Comparison of ENCODE assay signal across 22 mouse cellular contexts in the genomic region with DNA sequence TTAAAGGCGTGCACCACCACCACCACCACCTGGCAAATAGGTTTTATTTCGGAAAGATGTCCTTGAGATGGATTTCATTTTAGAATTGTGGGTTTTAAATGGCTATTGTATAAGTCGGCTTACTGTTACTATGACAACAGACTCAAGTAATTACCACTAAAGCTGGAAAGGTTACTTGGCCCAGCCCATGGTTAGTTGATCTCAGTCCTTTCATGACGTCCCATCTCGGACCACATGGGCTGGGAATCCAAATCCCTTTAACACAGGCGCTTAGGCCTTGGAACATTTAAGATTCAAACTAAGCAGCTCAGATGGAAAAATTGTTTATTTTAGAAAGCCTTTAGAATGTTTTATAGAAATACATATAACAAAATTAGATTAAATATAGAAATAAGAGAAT.
"Had no signal": no experiment of that assay in that cellular context is flagged by ENCODE, and none has a peak within 500 bp of the region (broad histone marks: within the 10 kb centered on the region; RNA-seq: fewer than 3 reads in every experiment).

No protein-coding gene starts in this region.

- H3K36me3 ChIP-seq: limb, embryonic 10.5 days; limb, embryonic 13.5 days; liver, embryonic 12.5 days; liver, embryonic 15.5 days; lung, embryonic 15.5 days; midbrain, embryonic 12.5 days had no signal

- H3K9ac ChIP-seq: limb, embryonic 13.5 days; liver, embryonic 12.5 days; liver, embryonic 15.5 days; lung, embryonic 15.5 days; midbrain, embryonic 12.5 days had no signal

- ATAC-seq: intestine, embryonic 16.5 days; liver, embryonic 12.5 days had no signal

- DNase-seq: kidney, adult 18-20 months; kidney, adult 9 months; kidney, postnatal 14 days; kidney, postnatal 4 days; liver; lung, adult 18-20 months; lung, postnatal 10 days; lung, postnatal 36 days; right cerebral cortex, adult 18-20 months; right cerebral cortex, postnatal 14 days; right cerebral cortex, postnatal 4 days; thymus, adult 2 months; thymus, postnatal 25 days had no signal

- H3K27me3 ChIP-seq: limb, embryonic 13.5 days; liver, embryonic 12.5 days; liver, embryonic 15.5 days; lung, embryonic 15.5 days; megakaryocyte, embryonic 14.5 days; midbrain, embryonic 12.5 days had no signal

- H3K4me3 ChIP-seq: limb, embryonic 10.5 days; limb, embryonic 13.5 days; liver, embryonic 12.5 days; liver, embryonic 15.5 days; lung, embryonic 15.5 days; megakaryocyte, embryonic 14.5 days; midbrain, embryonic 12.5 days had no signal

- H3K4me2 ChIP-seq: limb, embryonic 13.5 days; liver, embryonic 12.5 days; liver, embryonic 15.5 days; lung, embryonic 15.5 days; midbrain, embryonic 12.5 days had no signal

- H3K27ac ChIP-seq: limb, embryonic 13.5 days; liver, embryonic 12.5 days; liver, embryonic 15.5 days; lung, embryonic 15.5 days; midbrain, embryonic 12.5 days; stomach, postnatal 0 days had no signal

- H3K4me1 ChIP-seq: liver, embryonic 12.5 days; liver, embryonic 15.5 days; lung, embryonic 15.5 days; megakaryocyte, embryonic 14.5 days; midbrain, embryonic 12.5 days had no signal

- H3K9me3 ChIP-seq: limb, embryonic 10.5 days; limb, embryonic 13.5 days; liver, embryonic 12.5 days; liver, embryonic 15.5 days; lung, embryonic 15.5 days; midbrain, embryonic 12.5 days had no signal
